Mouse (Mus musculus): ENCODE measurements at regions not wholly inside any gene's neighbourhood (a gene's known extent, or its start where the extent isn't known, plus 50 kb on each side); places are given as distances from the start of the nearest gene placed in this dataset.
"Not testable (repeated sequence)": the region's sequence is repeated elsewhere in the genome, so short reads cannot be mapped to it uniquely, and the experiment has no call there.

DNA sequence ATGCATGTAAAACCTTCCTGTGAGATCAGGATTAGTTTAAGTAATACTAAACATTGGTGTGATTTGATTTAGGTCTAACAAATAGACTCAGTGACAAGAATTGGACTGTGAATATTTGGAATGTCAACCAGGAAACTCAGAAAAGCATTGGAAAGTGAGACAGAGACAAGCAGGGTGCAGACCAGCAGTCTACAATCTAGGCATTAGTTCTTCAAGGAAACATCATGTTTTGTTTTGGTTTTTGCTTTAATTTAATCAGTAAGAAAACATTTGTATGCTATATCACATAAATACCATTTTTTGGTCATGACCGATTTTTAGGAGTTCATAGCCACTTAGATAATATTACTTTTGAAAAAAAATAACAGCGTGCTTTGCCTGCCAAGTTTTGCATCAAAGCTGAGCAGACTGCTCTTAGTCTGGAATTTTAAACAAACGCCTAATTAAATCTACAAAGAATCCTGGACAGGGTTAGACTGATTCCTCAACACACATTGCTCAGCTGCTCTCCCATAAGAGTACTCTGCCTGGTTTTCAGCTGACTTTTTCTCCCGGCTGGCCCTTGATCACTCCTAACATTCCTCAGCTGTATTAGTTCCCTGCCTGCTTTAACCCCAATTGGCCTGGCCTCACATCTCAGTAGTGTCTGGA, 396.5 kb upstream of the Kcnh7 start:
- no peak for DNase-seq

DNA sequence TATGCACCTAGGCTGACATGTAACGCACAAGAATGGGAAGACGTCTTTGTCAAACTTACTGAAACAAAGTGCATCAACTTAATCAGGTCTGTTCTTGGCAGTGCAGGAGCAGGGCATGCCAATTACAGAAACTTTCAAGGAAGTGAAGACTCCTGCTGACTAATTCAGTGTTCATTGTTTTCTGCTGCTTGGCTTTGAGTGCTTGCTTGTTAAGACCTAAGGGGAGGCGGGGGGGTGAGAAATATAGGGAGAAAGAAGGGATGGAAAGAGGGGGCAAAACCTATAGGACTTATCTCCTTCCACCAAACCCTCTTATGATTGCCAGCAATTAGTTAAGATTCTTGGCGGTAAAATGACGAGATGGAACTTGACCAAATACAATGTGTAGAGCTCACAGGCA, 391.1 kb upstream of the Kcnh7 start:
- DNase-seq, result no peak

DNA sequence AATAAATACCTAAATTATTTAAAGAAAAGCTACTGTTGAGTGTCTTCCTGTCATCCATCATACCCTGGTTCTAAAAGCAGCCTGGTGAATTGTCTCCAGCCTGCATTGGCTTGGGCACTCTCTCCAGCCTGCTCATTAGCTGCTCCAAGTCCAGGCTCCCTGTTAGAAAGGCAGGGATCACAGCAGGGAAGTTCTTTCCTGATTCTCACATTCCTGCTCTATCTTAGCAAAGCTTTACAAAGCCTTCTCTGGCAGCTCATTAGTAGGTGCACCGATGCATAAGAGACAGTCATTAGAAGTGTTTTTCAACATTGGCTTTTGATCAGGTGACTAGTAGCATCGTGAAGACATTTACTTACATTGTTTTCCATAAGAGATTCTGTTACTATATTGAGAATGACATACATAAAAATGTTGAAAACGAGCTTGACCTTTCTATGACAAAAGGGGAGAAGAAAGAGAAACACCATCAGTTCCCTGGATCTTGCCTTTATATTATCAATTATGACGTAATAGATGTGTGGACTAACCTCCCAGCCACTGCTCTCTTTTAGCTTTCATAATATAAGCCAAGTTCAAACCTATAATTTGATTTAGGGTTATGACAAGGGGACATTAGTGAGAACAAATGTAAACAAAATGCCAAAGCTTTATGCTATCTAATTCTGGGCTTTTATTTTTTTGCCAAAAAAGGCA, 390.1 kb upstream of the Kcnh7 start:
- DNase-seq, result peak; percentile 8 to 40

DNA sequence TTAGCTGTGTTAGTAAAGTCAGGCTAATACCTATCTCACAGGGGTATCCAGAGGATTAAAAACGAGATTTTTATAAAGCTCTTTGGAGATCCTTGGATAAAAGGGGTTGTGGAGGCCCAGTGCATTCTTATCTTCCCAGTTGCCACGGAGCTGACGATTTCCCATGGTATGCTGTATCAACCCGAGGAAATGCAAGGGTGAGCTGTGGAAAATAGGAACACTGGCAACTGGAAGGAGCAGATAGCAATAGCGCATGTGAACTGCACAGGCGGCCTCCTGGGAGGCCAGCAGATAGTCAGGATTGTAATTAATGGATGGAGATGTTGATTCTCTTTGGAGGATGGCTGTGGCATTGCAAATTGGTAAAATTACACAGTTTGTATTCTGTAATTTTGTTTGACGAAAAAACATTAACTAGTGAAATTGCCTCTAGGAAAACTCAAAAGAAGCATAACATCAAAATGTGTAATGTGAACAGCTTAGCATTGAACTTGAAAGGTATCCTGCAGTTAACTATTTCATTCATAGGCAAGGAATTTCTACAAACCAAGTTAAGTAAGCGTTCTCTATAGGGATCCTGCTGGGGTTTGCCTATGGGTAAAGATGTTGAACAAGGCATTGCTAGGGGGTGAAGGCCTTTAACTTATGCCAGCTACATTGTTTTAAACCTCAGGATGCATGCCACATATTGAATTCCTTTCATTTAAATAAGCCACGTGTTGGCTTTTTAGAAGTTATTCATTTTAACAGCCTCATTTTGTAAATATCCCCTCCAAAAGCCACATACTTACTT, 389.1 kb upstream of the Kcnh7 start:
- DNase-seq, result no peak

DNA sequence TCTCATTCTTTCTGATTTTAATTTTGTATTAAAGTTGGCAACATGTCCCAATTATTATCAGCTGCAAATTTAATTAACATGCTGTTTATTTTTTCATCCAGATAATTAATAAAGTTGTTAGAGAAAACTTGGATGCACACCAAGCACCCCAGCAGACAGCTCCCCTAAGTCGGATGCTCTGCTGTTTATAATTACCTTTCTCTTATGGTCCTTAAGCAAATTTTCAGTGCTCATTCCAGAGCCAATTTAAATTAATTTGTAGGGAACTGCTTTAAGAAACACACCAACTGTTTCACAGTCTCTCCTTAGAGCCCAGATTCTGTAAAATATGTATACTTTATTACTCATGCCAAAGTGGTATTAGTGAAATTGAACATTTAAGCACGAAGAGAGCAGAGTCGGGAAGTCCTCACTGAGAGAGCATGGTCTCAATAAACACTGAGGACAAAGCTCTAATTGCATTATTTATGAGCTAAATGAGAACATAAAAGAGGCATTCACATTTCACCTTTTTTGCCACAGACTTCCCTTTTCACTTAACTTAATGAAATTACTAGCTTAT, 372.9 kb upstream of the Kcnh7 start:
- DNase-seq, result no peak

DNA sequence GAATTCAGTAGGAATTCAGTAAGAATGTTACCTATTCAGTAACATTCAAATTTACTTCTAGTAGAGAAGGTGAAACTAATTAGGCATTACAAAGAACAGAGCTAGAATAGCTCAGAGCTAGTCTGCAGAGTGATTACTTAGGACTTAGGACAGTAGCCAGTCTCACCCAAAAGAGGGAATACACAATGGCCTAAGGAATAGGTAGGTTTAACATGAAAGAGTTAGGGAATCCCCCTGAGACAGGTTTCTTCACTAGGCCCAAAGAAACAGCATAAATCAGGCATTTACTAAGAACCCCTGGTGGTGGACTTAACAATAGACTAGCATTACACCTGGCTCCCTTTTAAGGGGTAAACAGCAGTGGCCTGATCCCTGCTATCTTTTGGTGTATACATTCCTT, 357.7 kb upstream of the Kcnh7 start:
- not testable (repeated sequence) for DNase-seq

DNA sequence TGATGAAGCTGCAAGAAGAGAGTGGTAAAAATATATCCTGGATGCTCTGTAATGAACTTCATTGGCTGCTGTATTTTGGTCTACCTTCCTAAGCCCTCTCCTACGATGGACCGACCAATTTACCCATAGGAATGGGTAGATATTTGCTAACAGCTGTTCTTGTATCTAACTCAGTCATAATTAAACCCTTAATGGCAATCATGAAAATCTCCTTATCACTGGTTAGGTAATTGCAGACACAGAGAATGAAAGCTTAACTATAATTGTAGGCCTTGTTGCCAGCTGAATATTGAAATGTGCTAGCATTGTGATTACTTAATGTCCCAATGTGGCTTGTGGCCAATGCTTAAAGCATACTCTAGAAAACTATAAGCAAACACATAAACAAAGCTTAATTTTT, 334.4 kb upstream of the Kcnh7 start:
- no peak for DNase-seq

DNA sequence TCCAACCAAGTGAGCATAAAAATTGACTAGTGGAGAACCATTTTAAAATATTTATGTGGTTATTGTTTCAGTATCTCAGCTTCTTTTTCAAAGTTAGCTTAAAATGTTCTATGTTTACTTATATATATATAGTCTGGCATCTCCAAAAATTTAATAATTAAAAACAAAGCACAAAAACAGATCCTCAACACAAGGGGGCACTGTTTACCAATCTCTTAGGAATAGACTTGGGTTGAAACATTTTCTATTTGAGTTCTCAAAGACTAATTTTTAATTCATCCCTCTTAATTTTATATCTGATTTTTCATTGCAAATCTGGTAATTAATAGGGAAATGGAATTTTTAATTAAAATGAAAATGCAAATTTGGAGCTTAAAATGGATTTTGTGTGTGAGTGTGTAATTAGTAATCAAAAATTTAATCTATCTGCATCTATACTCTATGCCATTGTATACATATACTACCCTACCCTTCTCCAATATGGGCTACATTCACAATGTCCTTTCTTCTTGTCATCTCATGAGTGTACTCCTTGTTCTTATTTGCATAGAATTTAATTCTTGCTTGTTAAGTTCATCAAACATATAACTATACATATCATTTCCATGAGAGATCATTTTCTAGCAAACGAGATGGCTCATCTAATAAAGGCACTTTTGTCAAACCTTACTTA, 329.6 kb upstream of the Kcnh7 start:
- DNase-seq, result peak; percentile 30 to 50

DNA sequence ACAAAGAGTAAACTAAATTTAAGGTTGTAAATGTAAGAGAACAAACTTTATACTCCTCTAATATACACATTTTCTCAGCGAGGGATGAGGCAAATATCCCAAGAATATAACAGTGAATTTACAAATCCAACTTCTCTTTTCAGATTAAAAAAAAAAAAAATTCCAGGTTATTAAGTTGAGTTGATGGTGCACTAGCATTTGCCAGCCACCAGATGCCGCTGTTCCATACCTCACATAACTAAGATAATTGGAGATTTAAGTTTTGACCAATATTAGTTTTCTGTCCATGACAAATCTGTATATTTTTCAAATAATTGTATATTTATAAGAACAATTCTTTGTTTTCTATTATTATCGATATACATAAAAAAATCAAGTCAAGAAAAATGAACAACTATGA, 319.9 kb upstream of the Kcnh7 start:
- DNase-seq, result peak; percentile 29 to 52

DNA sequence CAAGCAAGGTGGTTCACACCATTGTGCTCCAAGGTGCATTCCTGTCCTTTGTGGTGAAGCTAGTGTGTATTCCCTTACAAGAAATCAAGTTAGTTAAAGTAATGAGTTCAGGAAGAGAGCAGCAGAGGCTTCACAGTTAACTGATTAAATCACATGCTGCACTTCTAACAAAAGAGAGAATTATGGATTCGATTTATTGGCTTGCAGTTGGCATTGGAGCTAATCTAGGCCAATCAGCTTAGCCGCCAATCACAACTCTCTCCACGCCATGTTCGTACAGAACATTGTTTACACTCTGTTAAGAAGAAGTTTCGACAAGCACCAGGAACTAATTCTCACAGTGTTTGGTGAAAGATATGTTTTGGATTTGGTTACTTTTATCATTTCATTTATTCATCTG, 292.3 kb upstream of the Kcnh7 start:
- no peak for DNase-seq

DNA sequence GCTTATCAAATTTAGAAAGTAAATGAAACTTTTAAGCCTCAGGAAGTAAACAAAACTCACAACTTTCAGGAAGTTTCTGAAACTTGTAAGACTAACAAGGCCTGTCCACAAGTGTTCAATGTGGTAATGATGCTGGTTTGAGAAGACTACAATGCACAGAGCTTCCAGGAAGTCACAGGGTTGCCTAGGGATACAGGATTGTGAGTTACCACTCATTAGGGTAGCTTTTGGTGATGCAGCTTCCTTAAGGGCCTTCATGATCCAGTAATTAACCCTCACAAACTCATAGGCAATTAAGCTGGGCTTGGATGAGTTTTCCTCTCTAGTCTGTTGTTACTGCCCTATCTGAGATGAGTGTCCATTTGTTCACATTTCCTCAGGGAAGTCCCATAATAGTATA, 291.2 kb upstream of the Kcnh7 start:
- no peak for DNase-seq

DNA sequence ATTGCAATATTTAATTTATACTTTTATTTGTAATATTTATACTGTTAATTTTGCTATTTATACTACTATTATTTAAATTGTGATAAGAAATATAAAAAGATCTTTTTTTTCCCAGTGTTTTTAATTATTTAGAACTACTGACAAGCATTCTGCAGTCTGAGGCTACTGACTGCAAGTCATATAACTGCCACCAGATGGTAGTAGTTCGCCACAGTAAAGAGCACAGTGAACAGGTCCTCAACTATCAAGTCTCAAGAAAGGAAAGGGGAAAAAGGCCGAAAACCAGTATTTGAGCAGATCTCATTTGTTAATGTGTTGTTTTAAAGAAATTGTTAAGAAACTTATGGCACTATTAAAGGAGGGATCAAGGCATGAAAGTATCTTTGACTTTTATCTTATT, 289.6 kb upstream of the Kcnh7 start:
- DNase-seq, result peak; percentile 68 to 71

DNA sequence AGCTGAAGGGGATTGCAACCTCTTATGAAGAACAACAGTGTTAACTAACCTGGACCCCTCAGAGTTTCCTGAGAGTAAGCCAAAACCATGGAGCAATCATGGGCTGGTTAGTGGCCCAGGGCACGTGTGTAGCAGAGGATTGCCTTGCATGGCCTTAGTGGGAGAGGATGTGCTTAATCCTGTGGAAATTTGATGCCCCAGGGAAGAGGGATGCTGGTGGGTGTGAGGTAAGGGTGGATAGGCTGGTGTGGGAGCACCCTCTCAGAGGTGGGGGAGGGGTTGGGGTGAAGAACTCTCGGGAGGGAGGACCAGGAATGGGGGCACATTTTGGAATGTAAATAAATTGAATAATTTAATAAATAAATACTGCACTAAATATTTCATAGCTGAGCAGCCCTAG, 288.2 kb upstream of the Kcnh7 start:
- no peak for DNase-seq

DNA sequence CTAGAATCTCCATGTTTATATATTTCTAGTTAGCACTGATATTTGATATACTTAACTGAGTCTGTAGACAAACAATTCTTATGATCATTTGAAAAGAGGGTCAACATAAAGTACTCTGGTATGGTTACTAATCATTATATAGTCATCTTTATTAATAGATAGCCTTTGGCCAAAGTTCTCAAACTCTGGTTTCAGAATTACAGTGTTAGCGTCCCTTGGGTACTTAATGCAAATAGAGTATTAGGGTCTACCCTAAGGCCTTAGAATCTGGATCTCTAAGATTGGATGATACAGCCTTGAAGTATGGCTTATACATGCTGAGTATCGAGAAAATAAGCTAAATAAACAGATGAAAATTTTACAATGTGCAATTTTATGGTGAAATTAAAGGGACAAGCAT, 275.0 kb upstream of the Kcnh7 start:
- DNase-seq, result no peak

DNA sequence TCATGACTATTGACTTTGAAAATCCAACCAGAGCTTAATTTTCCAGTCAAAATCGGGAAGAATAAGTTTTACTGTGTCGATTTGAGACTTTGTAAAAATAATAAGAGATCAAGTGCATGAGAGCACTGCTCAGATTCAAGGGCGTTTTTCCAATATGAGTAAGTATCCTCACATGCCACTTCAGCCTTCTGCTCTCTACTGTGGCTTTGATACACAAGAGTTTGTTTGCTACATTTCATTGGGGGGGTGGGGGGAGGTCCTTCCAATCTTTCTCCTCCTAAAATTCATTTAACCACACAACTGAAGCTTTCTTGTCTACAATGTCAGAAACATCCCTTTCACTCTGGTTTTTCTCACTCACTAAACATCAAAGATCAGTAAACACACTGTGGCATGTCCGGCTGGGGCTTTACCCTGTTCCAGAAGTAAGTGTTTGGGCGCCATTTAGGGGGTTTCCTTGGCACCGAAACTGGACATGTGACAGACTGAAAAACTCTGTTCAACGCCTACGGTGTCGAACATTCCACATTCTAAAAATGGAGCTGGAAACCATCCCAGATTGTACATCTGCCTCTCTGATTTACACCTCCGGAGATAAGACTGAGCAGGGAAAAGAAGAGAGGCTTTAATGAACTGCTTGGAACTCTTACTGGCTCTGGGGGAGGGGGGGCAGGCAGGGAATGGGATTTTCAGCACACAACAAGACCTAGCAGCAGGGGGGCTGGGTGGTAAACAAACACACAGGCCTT, 270.4 kb upstream of the Kcnh7 start:
- peak; percentile 68 to 79 for DNase-seq

DNA sequence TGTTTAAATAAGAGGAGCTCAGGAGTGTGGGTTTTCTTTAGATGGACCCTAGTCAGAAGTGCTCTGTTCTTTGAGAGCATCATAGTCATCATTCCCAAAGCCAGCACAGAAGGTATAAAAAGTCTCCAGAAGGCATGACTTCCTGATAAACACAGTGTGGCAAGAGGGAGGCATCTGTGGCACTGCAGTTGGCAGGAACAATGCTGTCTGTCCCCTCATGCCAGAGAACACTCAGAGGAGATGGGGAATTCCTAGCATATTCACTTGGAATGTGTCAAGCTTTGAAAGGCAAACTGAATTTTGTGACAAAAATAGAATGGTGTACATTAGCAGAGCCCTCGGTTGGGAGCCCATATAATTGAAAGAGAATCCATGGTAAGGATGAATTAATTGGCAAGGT, 268.8 kb upstream of the Kcnh7 start:
- peak; percentile 67 to 83 for DNase-seq

DNA sequence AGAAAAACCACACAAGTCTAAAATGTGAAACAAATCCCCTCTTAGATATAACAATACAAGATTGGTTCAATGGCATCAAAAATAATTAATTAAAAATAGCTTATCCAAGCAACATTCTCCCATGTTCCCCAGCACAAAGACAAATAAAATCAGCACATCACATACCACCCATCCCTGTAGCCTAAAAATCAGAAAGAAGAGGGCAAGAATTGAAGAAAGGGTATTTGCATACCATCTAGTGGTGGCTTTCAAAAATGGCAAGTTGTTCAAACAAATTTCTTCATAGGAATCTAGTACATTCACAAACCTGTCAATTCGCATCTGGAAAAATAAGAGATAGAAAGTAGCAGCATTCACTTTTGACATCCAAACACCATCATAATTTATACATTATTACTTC, 268.1 kb upstream of the Kcnh7 start:
- DNase-seq, result peak in 1 of 2 experiments; percentile 40

DNA sequence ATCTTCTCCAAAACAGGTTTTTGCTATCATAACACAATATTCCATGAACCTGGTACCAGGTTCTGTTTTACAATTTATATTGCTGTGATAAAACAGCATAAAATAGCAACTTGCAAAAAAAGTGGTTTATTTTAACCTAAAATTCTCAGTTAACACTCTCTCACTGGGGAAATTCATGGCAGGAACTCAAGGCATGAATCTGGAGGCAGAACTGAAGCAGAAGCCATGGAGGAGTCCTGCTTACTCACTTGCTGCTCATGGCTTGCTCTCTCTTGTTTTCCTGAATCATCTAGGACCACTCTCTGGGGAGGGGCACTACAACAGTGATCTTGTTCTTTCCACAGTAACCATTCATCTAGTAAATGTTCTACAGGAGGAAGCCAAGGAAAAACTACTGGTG, 250.2 kb upstream of the Kcnh7 start:
- DNase-seq, result no peak

DNA sequence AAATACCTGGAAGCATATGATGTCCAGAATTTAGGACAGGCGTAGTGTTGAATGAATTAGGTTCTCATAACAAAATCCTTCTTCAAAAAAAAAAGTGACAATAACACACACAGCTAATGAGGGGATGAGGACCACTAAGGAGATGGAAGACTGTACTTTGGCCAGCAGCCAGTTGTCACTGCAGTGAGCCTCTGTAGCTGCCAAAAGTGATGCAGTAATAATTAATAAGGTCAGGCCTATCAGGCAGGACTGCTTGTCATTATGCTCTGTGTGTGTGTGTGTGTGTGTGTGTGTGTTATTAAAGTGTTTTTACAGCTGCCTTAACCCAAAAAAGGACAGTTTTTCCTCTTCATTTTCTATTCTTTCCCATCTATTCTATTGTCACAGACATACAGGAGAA, 221.3 kb upstream of the Kcnh7 start:
- peak; percentile 81 to 85 for DNase-seq

Data from cerebellum, postnatal 14 days (tissue).